Mouse (Mus musculus): ENCODE measurements around the gene Fgf6. TPM values are rescaled to one million over a fixed set of nuclear protein-coding genes. Genes with fewer than 3 reads are reported as not detected.

The Fgf6 gene
- total RNA-seq, 2 experiments from 2014 or later = 2.6 to 3.5 TPM

- DNase-seq (ENCODE audit: low spot score) = no peak
Observed at GRCm38 (mm10) chr6:127072817-127073216, 57.4 kb downstream of the Fgf6 start, which contains the start of gene Fgf23. TSS of gene Fgf23 (plus strand) at chr6:127072902.

Other genes starting within 250 kb of the Fgf6 start
- gene Ndufa9, start 166.4 kb upstream of the Fgf6 start, total RNA-seq (2021) = 100 to 1,000 TPM; 292 to 321 TPM
- not detected for gene Akap3, start 162.5 kb upstream of the Fgf6 start, total RNA-seq (2021)
- not detected for gene Dyrk4, start 93.7 kb upstream of the Fgf6 start, total RNA-seq (2021)
- gene Rad51ap1, start 76.0 kb upstream of the Fgf6 start, total RNA-seq (2021) = under 1 TPM in 1 of 2 experiments, not detected in 1; 0.11 TPM
- 1 to 10 TPM; 7.2 to 8.4 TPM for gene D6Wsu163e, start 75.6 kb upstream of the Fgf6 start, total RNA-seq (2021)
- gene Fgf23, start 57.3 kb downstream of the Fgf6 start, total RNA-seq (2021) = not detected
- gene Tigar, start 94.0 kb downstream of the Fgf6 start, total RNA-seq (2021) = 100 to 1,000 TPM in 1 of 2 experiments, 10 to 100 TPM in 1; 99.5 to 105 TPM
- 10 to 100 TPM in 1 of 2 experiments, 1 to 10 TPM in 1; 7.2 to 12.8 TPM for gene Ccnd2, start 136.6 kb downstream of the Fgf6 start, total RNA-seq (2021)

Data from gastrocnemius, adult 18-20 months (tissue).